Mouse (Mus musculus): ENCODE measurements around the gene Hnrnph2.
A peak's percentile ranks its signal among the peaks of the same experiment; 100 is the strongest.

Gene Hnrnph2

DNA sequence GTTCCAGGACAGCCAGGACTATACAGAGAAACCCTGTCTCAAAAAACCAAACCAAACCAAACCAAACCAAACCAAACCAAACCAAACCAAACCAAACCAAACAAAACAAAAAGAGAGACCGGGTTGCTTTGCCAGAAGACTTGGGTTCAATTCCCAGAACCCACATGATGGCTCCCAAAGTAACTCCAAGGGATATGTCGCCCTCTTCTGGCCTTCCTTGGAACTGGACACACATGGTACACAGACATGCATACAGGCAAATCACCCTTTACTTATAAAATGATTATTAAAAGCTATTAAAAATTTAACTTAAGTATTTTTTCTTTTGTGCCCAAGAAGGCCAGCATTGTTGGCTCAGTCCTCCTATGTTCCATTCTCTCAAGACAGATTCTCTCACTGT, 13.3 kb downstream of the Hnrnph2 start:
- no peak for DNase-seq (ENCODE audit: low spot score)

DNA sequence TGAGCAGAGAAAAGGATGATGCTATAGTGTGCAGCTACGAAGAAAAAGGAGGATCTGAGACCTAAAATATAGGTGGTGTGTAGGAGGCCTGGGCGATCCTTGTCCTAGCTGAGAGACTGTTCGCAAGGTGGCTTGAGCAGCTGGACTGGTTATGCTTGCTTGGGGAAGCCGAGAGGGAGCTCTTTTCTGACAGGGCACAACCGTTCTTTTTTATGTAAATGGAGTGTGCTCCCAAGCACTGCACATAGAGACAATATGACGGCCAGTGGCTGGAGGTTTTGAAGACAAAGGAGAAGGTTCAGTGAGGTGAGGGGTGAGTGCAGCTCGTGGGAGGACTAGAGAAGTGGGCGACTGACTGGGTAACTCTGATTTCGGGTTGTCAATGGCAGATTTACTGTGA, 18.7 kb downstream of the Hnrnph2 start:
- no peak for DNase-seq (ENCODE audit: low spot score)

DNA sequence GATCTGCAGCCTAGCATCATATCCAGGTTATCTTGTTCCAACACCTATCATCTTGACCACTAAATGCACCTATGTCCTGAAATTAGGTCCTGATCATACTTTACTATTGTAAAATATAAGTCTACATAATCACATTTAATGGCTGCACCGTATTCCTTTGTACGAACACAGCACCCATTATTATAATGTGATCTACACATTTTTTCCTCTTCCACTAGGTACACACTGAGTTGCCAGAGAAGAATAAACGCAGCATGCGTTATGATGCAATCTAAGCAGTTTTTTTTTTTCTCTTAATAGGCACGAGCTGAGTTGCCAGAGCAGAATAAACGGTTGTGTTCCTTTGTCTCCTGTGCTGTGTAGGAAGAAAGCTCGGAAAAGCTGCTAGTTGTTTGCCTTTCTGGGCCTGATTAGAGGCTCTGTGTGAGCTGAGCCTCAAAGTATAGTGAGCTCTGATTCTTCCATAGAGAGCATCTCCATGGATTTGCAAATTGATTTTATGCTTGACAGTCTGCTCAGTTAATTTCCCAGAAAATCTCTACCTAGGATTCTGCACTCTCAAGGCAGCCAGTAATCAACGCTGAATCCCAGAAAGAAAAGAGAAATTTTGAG, 19.4 kb downstream of the Hnrnph2 start:
- no peak for DNase-seq (ENCODE audit: low spot score)

DNA sequence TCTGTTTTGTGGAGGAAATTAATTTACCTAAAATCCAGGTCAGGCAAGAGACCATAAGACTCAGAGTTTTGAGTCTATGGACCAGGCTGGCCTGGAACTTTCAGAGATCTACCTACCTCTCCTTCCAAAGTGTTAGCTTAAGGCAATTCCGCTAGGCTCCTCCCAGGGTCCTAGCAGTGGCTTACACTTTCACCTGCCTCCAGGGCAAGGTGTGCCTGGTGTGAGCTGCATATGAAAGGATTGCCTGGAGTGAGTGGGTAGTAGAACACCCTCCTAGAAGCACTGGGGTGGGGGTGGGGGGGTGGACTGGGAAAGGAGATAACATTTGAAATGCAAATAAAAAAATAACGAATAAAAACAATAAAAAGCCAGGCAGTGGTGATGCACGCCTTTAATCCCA, 20.7 kb downstream of the Hnrnph2 start:
- no peak for DNase-seq (ENCODE audit: low spot score)

DNA sequence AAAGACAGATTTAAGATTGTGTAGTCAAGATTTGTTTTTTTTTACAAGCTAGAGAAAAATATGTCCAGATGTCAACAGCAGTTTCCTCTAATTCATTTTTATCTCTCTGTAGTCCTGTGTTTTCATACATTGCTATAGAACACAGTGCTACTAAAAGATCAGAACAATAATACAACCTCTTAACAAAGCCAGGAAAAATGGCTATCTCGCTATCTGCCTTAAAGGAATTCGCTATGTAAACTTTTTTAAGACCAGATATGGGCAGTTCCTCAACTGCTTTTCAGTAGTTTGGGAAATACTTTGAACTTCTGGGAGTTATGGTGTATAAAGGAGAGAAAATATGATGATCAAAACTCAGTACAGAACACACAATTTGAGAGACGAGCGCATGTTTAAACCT, 22.4 kb downstream of the Hnrnph2 start:
- DNase-seq (ENCODE audit: low spot score), result no peak

DNA sequence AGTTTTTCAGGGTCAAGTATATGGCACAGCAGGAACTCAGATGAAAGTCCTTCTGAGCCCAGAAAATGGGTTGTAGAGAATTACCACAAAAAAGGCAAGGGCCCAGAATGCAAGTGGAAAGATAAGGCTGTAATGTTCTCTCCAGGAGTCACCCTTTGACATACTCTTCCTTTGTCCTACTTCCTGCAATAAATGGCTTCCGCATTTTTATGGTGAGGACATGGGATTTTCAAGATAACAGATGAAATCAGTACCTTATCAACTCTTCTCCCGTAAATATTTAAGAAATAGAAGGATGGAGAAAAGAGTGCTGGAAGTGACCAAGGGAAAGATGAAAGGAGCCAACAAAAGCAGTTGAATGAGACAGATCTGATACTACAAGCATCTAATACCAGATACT, 27.2 kb downstream of the Hnrnph2 start:
- DNase-seq (ENCODE audit: low spot score), result no peak

DNA sequence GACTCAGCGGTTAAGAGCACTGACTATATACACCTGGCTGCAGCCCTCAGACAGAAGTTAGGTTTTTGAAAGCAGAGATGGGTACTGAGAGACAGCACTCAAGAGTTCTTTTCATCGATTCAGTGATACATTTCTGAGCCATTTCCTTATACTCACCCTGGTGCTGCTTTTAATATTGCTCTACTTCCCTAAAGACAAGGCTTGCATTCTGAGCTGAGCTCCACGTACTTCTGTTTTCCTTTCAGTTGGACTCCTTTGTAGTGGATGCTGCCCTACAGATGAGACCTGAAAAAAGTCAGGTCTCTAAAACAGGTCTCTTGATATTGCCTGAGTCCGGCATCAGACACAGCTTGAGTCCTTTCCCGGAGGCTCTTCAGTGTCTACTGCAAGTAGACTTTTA, 31.7 kb downstream of the Hnrnph2 start:
- no peak for DNase-seq (ENCODE audit: low spot score)

DNA sequence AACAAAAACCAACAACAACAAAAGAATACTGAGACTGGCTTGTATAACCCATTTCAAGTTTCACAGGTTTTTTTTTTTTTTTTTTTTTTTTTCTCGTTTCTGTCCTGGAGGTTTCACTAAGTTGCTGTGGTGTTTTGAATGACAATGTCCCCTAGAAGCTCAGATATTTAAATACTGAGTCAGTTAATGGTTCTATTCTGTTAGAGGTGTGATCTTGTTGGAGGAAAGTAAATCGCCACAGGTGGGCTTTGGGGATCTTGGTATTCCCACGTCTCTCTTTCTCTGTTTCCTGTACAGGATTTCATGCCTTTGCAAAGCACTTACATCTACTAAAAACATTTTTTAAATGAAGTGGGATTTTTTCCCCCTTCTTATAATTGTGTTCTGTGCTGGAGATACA, 34.1 kb downstream of the Hnrnph2 start:
- DNase-seq (ENCODE audit: low spot score), result no peak

DNA sequence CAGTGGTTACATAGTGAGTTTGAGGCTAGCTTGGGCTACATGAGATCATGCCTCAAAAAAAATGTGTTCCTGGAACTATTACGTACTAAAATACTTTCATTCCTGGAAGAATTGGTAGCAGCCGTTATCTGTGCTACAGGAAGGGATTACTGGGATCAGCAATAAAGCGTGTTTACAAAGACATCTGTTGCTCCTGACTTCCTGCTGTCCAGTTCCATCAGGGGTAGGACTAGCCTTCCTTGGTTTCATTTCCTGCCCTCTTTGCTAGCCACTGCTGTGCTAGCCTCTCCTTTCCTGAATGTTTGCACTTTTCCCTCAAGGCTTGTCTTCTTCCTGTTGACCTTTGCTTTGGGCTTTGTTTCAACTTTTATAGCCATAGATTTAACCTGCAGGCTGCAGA, 34.9 kb downstream of the Hnrnph2 start:
- DNase-seq (ENCODE audit: low spot score), result no peak

DNA sequence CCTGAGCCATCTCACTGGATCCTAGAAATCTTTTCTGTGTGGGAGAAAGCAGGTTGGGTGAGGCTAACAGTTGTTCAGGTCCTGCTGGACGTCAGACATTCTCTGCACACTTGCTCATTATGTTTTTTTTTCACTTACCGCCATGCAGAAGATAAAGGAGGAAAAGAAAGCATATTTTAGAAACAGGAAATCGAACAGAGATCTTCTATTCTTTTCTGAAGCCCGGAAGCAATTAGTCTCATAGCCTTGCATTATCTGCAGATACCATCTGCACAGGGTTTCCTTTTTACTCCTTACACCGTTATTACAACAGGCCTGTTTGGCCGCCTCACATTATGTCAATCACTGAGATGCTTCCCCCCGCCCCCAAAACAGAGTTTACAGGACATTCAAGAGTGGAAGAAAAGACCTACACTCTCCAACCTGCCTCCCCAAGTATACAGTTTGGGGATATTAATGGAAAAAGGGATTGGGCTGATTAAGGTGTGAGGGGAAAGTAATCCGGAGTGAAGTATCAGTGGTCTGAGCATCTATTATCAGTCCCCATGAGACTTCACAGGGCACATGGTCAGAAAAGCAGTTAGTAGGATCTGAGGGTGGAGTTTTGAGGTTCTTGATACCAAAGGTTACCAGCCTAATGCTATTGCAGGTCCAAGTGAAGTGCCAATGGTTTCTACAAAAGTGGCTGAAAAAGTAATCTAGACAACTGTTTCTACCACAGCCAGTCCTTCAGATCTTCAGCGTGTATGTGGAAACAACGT, 40.2 kb downstream of the Hnrnph2 start:
- no peak for DNase-seq (ENCODE audit: low spot score)

DNA sequence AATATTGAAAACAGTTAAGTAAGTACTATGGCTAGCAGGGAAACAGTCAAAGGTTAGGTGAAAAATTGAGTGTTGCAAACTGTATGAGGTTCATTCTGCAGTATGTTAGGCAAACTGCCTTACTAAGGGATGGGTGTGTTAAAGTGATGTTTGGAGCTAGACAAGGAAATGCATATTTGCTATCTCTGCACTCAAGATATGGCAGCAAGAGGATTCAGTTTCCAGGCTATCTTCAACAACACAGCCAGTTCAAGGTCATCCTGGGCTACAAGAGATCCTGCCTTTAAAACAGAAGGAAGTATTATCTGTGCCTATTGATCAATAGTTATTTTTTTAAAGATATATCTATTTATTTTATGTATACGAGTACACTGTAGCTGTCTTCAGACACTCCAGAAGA, 45.4 kb downstream of the Hnrnph2 start:
- no peak for DNase-seq (ENCODE audit: low spot score)

DNA sequence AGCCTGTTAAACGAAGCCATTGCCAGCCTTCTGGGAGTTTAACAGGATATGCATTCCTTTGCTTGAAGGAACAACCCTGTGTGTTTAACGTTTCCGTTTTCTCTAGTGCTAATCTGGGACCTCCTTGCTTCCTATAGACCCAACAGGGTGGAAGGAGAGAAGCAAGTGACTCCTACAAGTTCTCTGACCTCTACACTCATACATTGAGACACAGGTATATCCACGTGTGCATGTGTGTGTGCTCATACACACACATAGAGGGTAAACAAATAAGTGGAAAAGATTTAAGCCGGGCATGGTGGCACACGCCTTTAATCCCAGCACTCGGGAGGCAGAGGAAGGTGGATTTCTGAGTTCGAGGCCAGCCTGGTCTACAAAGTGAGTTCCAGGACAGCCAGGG, 46.4 kb downstream of the Hnrnph2 start:
- DNase-seq (ENCODE audit: low spot score), result no peak

DNA sequence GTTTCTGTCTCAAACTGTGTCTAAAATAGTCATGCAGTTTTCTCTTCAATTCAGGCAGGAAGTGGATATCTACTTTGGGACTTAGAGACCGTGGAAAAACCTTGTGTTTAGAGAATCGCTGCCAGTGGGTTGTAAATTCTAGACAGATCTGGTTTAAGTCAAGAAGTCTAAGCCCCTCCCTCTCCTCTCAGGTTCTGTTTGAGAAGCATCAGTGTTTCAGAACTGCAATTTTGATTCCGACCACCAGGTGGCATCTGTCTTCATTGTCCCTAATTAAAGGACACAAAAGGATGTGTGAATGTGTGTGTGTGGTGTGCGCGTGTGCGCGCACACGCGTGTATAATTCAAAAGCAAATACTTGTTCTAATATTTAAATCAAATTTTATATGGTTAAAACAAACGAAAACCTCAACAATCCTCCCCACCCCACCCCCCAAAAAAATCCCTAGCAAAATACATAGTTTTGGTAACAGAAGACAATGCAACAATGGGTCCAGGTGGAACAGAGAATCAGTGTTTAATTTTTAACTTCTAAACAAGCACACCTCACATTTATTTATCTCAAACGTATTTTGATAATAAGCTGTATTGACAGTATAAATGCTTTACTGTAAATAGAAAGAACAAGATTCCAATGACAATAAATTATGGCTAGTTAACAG, 47.2 kb downstream of the Hnrnph2 start:
- DNase-seq (ENCODE audit: low spot score), result peak; percentile 64

DNA sequence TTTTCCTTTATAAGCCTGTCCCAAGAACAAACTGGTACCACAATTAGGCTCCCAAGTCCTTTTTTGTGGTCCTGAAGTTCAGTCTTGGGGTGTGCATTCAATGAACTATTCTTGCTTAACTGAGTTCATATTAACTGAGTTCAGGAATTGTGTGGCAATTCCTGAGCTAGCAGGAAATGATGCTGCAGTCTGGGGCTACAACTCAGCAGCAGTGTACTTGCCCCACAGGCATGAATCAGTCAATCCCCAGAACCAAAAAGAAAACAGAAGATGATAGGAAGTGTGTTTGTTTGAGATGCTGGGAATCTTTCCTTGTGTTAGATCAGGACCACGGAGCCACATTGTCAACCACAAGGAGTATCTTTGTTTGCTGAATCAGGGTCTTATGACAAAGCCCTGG, 51.1 kb downstream of the Hnrnph2 start:
- DNase-seq (ENCODE audit: low spot score), result no peak

Data from ovary, postnatal 14 days (tissue).